Mouse (Mus musculus): ENCODE measurements around the gene Kazald1. TPM values are rescaled to one million over a fixed set of nuclear protein-coding genes. Genes with fewer than 3 reads are reported as not detected.

The Kazald1 gene
- total RNA-seq, 1 experiment from 2014 or later = 5.6 TPM

DNA sequence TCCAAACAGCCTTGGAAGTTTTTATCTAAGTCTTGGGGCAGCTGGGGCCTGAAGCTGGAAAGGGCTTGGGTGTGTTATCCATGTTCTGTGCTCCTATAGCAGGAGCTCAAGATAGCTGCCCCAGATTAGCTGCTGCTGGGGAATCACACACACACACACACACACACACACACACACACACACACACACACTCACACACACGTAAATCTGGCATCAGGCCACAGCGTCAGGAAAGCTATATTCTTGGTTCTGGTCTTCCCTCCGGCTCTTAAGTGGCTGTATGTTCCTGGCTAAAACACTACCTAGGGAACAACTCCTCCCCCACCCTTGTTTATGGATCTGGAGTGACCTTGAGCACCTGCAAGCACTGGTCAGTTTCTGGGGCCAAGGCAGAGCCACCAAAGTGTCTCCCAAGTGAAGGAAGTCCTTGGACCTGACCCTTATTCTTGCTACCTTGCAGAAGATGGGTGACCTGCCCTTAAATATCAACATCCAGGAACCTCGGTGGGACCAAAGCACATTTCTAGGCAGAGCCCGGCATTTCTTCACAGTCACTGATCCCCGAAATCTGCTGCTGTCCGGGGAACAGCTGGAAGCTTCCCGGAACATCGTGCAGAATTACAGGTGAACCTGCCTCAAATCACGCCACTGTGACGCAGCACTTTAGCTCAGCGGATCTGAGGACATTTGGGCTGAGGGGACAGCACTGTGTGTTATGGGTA lies 26.2 kb upstream of the Kazald1 start:
- no peak for DNase-seq

DNA sequence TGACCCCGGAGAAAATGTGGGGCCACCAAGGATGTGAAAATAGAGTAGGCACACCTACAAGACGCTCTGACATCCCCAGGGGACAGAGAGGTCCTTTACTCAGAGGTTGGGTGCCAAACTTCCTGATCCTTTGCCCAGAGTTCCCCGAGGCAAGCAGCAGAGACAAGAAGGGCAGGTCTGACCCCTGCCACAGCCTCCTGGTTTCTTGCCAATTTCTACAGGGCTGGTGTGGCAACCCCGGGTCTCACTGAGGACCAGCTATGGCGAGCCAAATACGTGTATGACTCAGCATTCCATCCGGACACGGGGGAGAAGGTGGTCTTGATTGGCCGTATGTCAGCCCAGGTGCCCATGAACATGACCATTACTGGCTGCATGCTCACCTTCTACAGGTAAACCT lies 25.5 kb upstream of the Kazald1 start:
- no peak for DNase-seq

DNA sequence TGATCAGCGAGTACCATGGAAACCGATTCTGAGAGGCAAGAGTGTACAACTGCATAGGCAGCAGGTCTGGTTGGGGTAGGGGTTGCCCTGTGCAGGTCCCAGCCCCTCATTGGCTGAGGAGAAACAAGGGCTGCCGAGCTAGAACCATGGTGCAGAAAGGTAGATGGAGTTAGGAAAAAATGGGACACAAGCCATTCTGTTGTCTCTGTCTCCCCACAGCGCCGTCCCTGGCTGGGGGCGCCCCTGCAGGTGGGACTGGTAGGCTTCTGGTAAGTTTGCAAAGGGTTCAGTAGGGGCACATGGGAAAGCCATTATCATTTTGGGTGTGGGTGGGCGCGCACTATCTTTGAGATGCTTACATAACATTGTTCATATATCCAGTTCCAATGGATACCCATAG lies 21.6 kb upstream of the Kazald1 start:
- DNase-seq = no peak

DNA sequence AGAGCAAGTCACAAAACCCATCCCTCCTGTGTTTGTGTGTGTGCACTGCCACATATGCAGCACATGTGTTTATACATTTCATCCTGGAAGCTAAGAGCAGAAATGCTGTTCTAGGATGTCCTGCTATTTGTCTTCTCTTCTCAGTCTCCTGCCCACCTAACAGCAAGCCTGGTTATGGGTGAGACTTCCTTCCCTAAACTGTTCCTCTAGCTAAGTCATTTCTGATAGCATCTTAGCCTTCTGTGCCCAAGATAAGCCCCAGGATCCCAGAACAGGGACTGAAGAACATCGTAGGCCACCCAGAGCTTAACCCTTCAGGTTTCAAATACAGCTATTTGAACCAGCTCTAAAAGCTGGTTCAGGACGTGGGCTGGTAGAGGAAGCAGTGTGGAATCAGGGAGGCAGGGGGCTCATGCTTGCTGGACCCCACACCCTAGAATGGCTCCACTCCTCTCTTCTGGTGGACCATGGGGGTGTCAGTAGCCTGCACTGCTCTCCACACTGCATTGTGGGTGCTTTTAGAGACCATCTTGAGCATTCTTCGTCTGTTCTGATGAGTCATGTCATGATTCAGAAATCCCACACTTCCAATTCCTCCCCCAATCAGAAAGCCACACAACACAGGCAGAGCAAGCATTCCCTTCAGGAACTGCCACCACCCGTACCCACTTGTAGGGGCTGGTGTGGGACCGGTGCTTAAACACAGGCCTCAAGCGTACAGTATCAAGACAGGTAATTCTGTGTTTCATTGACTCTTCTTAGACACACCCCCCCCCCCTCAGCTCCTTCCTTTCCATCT lies 19.9 kb upstream of the Kazald1 start:
- DNase-seq = no peak

DNA sequence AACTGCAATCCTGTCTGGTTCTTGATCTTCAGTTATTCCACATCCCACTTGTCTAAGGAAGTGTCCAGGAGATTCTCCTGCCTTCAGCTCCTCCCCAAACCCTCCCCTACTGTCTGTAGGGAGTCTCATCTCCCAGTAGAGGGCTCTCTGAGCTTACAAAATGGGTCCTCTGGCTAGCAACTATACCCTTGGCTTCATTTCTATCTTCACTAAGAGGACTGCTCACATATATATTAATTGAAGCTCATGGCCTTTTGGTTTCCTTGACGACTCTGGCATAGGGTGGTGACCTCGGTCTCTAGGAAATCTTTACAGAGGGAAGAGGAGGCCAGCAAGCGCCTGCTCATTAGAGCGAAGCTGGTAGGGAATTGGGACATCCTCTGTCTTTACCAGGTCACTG lies 18.7 kb upstream of the Kazald1 start:
- DNase-seq = no peak

DNA sequence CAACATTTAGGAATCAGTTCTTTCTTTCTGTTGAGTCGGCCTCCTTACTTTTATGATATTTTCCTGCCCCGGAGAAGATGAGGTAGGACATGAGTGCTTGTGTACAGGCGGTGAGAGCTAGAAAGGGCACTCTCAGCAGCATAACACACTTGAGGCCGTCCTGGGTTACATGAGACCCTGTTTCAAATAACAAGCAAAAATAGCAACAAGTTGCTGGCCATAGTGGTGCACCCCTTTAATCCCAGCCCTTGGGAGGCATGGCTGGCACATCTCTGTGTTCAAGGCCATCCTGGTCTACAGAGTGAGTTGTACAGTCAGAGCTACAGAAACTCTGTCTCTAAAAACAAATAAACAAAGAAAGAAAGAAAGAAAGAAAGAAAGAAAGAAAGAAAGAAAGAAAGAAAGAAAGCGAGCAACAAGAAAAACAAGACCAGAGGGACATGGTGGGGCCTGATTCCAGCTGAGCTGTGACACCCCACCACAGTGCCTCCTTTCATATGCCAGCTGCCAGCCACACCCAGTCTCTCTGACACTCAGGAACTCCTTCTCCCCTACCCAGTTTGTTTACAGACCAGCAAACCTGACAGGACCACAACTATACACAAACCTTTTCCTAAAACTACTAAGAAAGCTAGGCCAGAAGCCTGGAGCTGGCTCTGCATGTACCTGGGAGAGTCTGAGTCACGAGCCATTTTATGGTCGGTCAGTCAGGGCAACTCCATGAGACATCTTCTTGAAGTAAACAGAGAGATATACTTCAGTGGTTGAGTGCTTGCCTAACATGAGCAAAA lies 17.9 kb upstream of the Kazald1 start:
- DNase-seq = no peak

DNA sequence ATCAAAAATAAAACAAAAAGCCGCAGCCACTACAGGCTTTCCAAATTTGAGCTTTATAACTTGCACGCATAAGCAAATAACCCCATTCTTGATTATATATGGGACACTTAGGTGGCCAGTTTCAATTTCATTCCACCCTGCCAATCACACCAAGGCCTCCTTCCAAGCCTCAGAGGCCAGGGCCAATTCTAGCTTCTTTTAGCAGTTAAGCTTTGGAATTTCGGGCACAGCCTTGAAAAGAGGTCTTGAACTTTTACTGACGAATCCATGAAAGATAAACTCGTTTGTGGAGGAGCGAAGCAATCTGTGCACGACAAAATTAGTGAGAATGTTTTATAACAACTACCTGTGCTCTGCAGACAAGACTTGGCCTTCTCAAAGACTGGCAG lies 17.3 kb upstream of the Kazald1 start:
- DNase-seq = no peak

DNA sequence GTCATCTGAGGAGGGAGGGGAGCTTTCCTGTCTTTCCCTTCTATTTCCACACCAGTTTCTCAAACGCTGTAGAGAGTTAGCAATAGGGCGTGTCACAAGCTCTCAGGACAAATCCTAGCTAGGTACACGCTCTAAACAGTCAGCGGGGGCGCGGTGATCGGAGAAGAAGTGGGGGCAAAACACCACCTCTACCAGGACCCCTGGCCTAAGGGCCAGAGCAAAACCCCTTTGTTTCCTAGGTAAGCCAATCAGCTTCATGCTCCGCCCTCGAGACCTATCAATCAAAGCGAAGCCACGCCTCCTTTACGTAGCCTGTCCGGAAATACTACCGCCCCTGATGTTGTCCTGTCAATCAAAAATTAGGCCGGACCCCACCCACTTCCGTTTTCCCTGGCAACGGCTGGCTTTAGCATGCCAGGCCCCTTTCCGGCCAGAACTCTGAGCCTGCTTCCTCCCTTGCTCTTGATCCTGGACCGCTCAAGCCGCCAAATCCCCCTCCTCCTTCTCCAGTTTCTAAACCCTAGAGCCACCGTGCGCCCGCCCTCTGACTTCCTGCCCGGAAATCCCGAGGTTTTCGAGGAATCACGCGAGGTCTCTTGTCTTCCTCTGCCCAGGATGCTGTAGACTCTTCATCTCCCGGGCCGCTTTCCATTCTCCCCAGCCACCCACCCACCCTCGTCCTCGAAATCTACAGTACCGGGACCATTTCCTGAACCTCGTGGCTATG lies 16.8 kb upstream of the Kazald1 start:
- peak; percentile 86 for DNase-seq

DNA sequence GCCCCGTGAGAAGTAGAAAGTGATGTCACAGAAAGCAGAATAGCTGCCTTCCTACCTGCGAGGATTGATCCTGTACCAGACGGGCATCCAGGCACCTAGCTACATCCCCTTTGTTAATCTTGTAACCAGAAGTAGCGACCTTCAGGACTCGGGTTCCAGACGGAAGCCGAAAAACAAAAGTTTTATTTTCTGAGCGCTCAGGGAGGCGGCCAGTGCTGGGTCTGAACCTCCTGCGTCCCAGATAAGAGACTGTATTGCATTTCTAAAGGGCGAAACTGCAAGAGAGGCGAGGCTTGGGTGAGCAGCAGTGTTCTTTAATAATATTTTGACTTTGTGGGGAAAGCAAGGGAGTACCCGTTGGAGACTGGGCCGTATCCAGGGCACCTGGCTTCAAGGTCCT lies 16.2 kb upstream of the Kazald1 start:
- DNase-seq = no peak

DNA sequence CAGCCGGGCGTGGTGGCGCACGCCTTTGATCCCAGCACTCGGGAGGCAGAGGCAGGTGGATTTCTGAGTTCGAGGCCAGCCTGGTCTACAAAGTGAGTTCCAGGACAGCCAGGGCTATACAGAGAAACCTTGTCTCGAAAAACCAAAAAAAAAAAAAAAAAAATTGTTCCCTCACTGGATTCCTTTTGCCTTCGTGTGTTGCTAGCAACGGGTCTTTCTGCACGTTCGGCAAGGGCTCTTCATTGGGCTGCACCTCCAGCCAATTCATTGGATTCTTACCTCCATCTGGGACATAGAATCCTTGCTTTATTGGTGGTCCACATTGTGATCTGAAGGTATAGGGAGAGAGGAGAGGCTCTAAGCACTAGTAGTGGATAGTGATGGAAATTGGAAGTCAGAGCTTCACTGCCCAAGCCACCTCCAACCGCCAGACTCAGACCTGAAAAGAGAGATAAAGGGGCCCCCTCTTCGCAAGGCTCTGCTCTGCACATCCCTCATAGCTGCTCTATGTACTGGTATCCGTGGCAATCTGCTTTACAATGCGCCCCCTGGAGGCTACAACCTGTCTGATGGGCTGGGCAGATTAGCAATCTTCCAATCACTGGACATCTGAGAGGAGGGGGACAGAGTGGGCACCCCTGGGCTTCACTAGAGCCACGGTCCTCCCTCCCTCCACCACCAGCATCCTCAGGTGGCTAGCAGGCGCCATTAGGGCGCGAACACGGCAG lies 11.3 kb upstream of the Kazald1 start:
- peak; percentile 71 for DNase-seq

DNA sequence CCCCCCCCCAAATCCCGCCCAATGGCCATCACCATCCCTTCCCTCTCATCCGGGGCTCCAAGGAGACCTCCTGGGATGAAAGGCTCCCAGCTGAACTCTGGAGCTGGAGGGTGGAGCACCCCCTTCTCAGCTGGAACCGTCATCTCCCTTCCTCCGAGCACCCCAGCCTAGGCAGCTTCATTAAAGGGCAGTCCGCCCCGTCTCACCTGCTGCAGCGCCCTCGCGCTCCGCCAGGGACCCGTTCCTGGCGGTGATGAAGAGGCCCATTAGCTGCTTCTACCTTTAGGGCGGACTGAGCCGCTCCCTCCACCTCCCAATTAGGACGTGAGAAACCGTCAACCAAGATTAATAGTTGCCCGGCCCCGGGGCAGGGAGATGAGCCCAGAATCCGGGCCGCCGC lies 9.8 kb upstream of the Kazald1 start:
- no peak for DNase-seq

DNA sequence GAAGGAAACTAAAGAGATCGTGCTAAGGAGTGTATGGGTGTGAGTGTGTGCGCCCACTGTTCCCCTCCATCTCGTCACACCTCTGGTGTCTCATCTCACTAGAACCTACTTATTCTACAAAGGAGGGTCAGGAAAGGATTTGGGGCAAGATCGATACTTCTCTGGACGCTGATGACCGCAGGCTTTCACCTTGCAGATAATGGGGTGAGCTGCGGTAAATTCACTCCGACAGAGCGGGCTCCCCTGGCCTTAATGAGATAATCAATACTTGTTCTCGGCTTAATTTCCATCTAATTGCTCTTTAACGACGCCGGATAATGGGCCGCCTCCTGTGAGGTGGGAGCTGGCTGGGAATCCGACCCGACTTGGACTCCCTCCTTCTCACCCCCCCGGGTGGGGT lies 7.9 kb upstream of the Kazald1 start:
- no peak for DNase-seq

DNA sequence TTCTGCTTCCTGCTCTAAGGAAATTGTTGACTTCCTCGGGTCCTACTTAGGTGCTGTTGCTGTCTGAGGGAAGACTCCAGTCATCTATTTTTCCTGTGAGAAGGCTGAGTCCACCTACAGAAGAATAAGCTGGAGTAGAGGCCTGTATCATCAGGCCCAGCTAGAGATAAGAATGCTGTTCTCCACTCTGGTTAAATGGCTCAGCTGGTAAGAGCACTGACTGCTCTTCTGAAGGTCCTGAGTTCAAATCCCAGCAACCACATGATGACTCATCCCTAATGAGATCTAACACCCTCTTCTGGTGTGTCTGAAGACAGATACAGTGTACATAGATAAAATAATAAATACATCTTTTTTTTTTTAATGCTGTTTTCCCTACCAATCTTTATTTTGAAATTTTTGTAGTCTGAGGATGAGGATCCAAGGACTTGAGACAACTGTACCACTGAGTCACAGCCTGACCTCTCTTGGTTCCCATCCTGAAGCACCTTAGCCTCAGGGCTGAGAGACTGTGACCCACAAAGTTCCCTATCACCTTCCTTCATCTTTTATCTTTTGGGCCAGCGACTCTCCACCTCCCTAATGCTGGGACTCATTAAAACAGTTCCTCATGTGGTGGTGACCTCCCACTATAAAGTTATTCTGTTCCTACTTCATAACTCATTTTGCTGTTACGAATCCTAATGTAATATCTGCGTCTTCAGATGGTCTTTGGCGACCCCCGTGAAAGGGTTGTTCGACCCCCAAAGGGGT lies 7.1 kb upstream of the Kazald1 start:
- DNase-seq = no peak

DNA sequence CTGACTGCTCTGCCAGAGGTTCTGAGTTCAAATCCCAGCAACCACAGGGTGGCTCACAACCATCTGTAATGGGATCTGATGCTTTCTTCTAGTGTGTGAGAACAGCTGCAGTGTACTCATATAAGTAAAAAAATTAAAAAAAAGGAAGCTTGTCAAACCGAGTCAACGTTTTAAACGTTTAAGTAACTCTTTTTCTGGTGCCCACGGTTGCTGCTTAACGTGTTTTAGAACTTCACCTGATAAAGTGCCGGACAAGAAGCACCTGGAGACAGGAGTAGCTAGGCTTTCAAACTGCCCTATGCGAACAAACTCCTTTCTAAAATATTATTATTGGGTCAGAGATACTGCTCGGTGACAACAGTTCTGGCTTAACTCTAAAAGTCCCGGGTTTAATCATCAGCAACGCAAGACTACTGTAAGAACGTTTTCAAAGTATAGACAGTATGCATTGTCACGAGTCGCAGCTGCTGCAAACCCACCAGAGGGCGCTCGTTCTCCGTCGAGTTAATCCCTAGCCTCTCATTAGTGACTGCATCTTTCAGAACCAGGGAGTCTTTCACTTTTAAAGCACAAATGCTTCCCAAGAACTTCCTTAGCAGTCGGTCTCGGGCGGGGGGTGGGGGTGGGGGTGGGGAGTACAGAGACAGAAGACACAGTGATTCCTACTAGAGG lies 1.0 kb upstream of the Kazald1 start:
- DNase-seq = peak; percentile 91

DNA sequence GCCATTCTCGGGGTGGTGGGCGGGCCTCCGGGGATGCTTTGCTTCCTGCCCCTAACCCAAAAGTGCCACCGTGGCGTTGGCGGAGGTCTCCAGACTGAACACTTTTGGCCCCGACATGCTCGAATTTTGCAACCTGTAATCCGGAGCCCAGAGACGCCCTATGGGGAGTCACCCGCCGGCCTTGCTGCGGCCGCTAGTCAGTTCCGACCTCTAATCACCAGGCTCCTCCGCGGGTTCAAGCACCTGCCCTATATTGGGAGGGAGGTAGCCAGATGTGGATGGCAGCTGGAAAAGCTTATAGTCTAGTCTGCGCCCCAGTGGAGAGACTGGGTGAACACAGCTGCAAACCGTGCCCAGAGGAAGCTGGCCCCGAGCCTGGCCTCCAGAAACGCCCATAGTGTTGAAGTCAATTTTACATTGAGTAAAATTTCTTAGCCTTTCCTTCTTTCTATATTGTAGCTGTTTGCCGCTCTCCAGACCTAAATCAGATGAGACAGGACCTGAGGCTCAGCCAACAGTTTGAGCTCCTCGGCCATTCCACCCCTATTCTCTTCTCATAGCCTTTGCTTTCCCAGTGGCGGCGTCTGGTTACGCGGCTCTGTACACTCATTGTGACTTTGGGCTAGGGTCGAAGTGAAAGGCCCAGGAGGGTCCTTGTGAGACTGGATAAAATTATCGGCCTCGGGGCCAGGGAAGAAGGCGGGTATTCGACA lies 438 bp downstream of the Kazald1 start:
- no peak for DNase-seq

DNA sequence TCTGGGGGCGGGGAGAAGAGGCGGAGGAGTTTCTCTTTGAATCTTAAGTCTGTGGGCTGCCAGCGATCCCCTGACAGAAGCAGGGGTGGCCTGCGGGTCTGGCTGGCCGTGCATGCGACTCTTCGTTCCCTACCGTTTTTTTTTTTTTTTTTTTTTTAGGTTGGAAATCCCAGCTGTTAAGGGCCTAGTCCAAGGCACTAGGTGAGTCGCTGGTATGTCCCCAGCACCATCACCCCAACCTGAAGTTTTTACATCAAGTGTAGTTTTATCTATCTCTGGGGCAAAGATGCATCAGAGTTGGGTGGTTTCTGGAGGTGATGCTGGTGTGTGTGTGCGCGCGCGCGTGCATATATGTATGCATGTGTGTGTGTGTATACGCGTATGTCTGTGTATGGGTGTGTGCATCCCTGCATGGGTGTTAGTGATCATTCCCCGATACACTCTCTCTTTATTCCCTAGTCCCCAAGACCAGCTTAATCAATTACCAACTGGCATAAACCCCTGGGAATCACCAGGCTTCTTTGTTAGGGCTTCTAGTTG lies 1.1 kb downstream of the Kazald1 start:
- no peak for DNase-seq

DNA sequence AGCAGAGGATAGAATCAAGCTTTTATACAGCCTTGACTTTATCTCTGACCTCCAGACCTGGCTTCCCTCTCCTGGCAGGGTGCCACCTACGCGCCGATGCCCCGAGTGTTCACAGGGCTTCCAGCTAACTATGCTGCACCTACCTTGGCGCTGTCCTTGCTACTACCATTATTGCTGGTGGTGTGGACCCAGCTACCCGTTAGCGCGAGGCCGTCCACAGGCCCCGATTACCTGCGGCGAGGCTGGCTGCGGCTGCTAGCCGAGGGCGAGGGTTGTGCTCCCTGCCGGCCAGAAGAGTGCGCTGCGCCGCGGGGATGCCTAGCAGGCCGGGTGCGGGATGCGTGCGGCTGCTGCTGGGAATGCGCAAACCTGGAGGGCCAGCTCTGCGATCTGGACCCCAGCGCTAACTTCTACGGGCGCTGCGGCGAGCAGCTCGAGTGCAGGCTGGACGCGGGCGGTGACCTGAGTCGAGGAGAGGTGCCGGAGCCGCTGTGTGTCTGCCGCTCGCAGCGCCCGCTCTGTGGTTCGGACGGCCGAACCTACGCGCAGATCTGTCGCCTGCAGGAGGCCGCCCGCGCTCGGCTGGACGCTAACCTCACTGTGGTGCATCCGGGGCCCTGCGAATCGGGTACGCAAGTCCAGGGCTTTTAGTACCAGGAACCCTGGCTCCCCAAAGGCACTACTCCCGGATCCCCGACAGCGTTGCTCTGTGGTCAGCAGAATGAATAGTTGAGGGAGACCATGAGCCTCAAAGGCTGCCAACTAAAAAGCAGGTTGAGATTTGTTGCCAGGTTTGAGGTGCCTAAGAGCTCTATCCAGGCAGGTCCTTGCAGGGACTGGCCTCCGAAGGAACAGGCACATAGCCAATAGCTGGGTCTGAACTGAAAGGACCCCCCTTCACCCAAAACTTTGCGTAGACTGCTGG lies 1.8 kb downstream of the Kazald1 start:
- peak; percentile 72 for DNase-seq
